Mouse (Mus musculus) forebrain, embryonic 14.5 days (tissue): ENCODE measurements around the gene Gngt2. TPM values are rescaled to one million over a fixed set of nuclear protein-coding genes. Genes with fewer than 3 reads are reported as not detected.

Source experiments
- ATAC-seq: fragments of 200-750 bp; cut with Nextera tagmentation; 2 replicates; pipeline ENCODE4 v1.8.0; 2017; ENCODE audit warnings: mild to moderate bottlenecking, moderate library complexity
- DNase-seq: peaks from one replicate; pipeline ENCODE4 v3.0.0-alpha.2; 2015; ENCODE audit warnings: low spot score
- H3K27ac ChIP-seq: fragments of 300-500 bp; sonication (generic); 2 replicates; pipeline ENCODE4 v1.5.1; 2014; ENCODE audit warnings: low read depth, mild to moderate bottlenecking, control low read depth, low read length, moderate library complexity
- H3K27me3 ChIP-seq: fragments of 300-500 bp; sonication (generic); replicated peaks from 2 replicates; pipeline ENCODE4 v1.6.1; 2014; ENCODE audit warnings: low read length, control low read depth, mixed read lengths; ENCODE audit not compliant: control insufficient read depth, insufficient read depth
- H3K36me3 ChIP-seq: fragments of 300-500 bp; sonication (generic); 2 replicates; pipeline ENCODE4 v1.6.1; 2014; ENCODE audit warnings: low read length, control low read depth; ENCODE audit not compliant: control insufficient read depth, insufficient read depth
- H3K4me1 ChIP-seq: fragments of 300-500 bp; sonication (generic); 2 replicates; pipeline ENCODE4 v1.6.1; 2014; ENCODE audit warnings: antibody characterized with exemption, low read length, control low read depth; ENCODE audit not compliant: control insufficient read depth, insufficient read depth
- H3K4me2 ChIP-seq: fragments of 300-500 bp; sonication (generic); 2 replicates; pipeline ENCODE4 v1.6.1; 2014; ENCODE audit warnings: mild to moderate bottlenecking, control low read depth, low read length
- H3K4me3 ChIP-seq: fragments of 300-500 bp; sonication (generic); 2 replicates; pipeline ENCODE4 v1.5.1; 2014; ENCODE audit warnings: low read depth, low read length, control low read depth
- H3K9ac ChIP-seq: fragments of 300-500 bp; sonication (generic); 2 replicates; pipeline ENCODE4 v1.6.1; 2014; ENCODE audit warnings: mild to moderate bottlenecking, low read length, control low read depth, moderate library complexity
- H3K9me3 ChIP-seq: fragments of 300-500 bp; sonication (generic); replicated peaks from 2 replicates; pipeline ENCODE4 v1.6.1; 2016; ENCODE audit warnings: low read length, control low read depth, mixed read lengths; ENCODE audit not compliant: control insufficient read depth
- WGBS: fragments of 180-500 bp; shearing (Covaris S2); extraction: QIAGEN DNeasy Blood & Tissue Kit; methylation state at CpG from one replicate; pipeline ENCODE4 v1.1.7; 2014; 5-methylcytosine and 5-hydroxymethylcytosine counted together
- polyA plus RNA-seq: library from polyadenylated mRNA; unstranded; fragments of >200 nt; fragmentation: Nextera tagmentation; extraction: Ambion mirVana; gene quantifications from 2 replicates; pipeline ENCODE4 v1.2.1, GENCODE M21; 2014

Gngt2 gene
- polyA plus RNA-seq, 1 experiment from 2014 or later = 2.7 TPM

DNA sequence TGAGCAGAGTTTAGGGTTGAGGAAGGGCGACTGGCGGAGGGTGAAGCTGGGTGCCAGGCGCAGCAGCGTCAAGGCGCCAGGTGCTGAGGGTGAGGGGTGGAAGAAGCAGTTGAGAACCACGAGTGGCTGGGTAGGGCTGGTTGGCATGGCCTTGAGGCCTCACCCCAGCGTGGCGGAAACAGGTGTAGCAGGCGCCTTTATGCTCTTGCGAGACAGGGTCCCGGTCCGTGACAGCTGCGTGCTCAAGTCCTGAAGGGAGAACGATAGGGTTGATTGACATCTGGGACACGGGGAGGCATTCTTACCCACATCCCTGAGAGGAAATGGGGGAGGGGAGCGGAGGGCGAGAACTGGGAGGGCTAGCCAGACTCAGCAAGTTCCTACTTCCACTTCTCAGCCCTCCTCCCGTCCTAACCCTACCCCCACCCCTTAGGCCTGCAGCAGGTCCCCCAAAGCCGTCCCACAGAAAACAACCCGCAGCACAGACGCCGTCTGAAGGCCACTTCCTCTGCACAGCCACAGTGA, 2.8 kb upstream of the Gngt2 start:
- Histone ChIP-seq H3K27ac (no peak overlapping the region), H3K4me2 (no peak overlapping the region), H3K9me3 (no peaks in the 10 kb centered on the region), H3K4me1 (peaks cover 7% of the 10 kb centered on the region), H3K4me3 (no peak overlapping the region), H3K36me3 (no peaks in the 10 kb centered on the region), H3K9ac (no peak overlapping the region), H3K27me3 (peaks cover 68% of the 10 kb centered on the region)
- 4% methylated on average over 22 of the region's 22 CpGs for WGBS
- no peak for ATAC-seq
- DNase-seq = no peak

DNA sequence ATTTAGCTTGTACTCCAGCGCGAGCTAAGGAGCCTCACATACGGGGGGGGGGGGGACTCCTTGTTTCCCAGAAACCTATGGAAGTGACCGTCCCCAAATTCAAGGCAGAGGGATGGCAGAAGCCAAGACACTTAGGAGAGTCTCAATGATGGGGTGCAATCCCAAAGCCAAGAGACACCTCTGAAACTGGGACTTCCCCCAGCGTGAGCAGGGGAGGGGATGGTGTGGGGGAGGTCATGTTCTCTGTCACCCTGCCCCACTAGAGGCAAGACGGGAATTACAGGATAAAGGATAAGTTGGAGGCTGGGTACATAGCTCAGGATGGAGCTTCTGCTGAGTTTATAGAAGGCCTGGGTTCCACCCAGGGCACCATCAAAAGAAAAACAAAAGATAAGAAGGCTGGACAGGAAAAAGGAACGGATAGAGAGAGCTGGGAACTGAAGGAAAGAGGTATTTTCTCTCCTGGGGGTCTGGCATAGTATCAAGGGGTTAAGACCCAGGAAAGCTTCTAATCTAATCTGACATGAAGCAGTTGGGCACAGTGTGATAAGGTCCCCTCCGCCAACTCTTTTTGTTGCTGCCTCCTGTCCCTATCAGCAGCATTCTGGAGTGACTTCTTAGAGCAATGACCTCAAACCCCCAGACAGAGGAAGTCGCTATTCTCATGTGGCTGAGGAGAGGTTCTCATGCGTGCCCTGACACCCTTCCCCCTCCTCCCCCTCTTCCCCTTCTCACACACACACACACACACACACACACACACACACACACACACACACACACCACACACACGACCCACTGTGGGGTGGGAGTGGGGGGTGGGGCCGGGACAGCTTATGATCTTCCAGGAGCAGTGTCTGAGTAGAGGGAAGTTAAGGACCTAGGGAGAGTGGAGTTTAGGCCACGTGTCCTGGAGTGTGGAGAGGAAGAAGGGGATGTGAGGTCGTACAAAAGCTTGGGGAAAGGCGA, 2.0 kb upstream of the Gngt2 start:
- H3K36me3 ChIP-seq = no peaks in the 10 kb centered on the region
- H3K4me2 ChIP-seq = no peak overlapping the region
- H3K9ac ChIP-seq = no peak overlapping the region
- DNase-seq (no peak), ATAC-seq (no peak)
- H3K27me3 ChIP-seq = peaks cover 60% of the 10 kb centered on the region
- no peak overlapping the region for H3K27ac ChIP-seq
- peaks cover 7% of the 10 kb centered on the region for H3K4me1 ChIP-seq
- 20% methylated on average over 15 of the region's 15 CpGs for WGBS
- H3K9me3 ChIP-seq = no peaks in the 10 kb centered on the region
- H3K4me3 ChIP-seq = no peak overlapping the region

DNA sequence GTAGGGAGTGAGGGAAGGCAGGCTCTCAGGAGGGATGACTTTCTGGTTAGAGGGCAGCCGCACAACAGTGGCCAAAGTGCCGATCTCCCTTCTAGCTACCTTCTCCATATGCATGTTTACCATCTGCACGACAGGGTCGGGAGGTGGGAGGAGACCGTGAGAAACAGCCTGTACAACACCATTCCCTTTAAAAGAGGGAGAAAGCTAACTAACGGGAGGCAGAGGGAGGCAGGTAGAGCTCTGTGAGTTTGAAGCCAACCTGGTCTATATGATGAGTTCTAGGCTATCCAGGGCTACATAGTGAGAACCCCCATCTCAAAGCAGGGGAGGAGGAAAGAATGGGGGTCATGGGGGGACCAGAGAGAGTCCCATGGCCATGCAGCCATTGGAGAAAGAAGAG, 1.2 kb upstream of the Gngt2 start:
- Histone ChIP-seq H3K36me3 (no peaks in the 10 kb centered on the region), H3K4me3 (no peak overlapping the region), H3K27ac (no peak overlapping the region), H3K9me3 (no peaks in the 10 kb centered on the region), H3K9ac (no peak overlapping the region), H3K27me3 (peaks cover 52% of the 10 kb centered on the region), H3K4me1 (peaks cover 5% of the 10 kb centered on the region), H3K4me2 (no peak overlapping the region)
- ATAC-seq (no peak), DNase-seq (no peak)
- 53% methylated on average over 6 of the region's 6 CpGs for WGBS

DNA sequence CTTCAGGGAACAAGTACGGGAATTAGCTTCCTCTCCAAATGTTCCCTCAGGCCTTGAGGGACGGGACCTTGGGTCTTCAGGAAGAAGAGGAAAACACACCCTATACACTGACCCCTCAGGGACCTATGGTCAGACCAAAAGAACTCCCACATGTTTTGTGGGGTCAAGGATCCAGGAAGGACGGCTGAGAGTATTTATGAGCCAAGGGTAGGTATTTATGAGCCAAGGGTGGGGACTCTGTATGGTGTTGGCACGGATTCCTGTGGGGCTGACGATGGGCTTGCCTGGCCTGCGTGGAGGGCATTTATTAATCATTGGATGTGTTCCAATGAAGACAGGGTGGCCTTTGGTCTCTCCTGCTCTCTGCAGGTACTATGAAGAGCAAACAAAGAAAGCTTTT, 583 bp upstream of the Gngt2 start:
- DNase-seq (no peak), ATAC-seq (no peak)
- 57% methylated on average over 6 of the region's 6 CpGs for WGBS
- H3K4me2 ChIP-seq = no peak overlapping the region
- no peaks in the 10 kb centered on the region for H3K9me3 ChIP-seq
- H3K27ac ChIP-seq = no peak overlapping the region
- H3K4me1 ChIP-seq = peaks cover 3% of the 10 kb centered on the region
- peaks cover 46% of the 10 kb centered on the region for H3K27me3 ChIP-seq
- no peak overlapping the region for H3K4me3 ChIP-seq
- H3K9ac ChIP-seq = no peak overlapping the region
- no peaks in the 10 kb centered on the region for H3K36me3 ChIP-seq

DNA sequence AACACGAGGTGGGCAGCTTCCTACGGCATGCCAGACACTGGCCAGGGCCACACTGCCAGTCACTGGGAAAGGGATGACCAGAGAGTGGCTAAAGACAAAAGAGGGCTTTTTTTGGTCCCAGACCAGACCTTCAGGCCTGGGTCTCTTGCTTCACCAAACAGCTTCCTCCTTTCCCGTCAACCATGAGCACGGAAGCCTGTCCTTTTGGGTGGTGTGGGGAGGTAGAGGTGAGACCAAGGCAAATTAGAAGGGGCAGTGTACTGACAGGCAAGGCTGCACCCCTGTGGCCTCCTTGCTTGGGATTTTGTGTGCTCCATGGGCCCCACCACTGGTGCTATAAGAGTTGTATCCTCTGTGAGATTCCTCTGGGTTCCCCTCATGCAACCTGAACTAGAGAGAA, 1.6 kb downstream of the Gngt2 start:
- H3K4me3 ChIP-seq = no peak overlapping the region
- no peak overlapping the region for H3K9ac ChIP-seq
- no peak overlapping the region for H3K4me2 ChIP-seq
- 86% methylated on average over 4 of the region's 4 CpGs for WGBS
- H3K9me3 ChIP-seq = no peaks in the 10 kb centered on the region
- H3K27me3 ChIP-seq = peaks cover 29% of the 10 kb centered on the region
- DNase-seq = no peak
- no peak overlapping the region for H3K27ac ChIP-seq
- ATAC-seq = no peak
- H3K36me3 ChIP-seq = no peaks in the 10 kb centered on the region
- H3K4me1 ChIP-seq = peaks cover 3% of the 10 kb centered on the region

DNA sequence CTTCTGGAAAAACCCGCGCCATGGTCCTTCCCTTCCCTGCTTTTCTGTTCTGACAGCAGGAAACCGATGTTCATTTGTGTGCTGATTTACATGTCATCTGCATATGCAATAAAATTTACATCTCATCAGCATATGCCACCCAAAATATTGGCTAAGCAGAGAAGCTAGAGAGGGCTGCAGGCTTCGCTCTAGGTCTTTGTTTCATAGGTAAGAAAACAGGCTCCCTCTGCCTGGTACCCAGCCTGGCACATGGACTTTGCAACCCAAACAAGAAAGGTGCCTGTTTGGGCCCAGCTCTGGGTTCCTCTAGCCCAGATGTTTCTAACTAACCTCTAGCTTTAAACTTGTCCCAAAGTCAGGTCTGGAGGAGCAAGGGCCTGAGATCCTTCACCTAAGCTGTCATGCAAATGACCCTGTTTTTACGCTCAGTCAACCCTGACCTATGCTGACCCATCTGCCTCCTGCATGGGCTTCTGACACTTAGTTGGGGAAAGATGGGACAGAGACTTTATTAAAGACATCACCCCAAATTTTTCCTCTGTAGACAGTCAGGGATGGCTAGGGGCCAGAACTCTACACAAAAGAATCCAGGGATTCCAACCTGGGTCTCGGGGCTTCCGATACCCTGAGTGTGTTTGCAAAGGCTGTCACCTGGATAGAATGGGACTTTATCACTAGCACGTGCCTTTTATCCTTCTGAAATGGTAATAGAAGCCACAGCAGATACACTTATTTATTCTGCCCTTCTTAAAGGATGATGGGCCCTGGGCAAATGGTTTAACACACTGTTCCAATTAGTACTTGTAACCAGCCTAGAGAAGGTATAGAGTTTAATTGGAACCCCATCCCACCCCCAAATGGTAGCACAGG, 2.2 kb downstream of the Gngt2 start:
- DNase-seq (peak; percentile 68), ATAC-seq (no peak)
- Histone ChIP-seq H3K27me3 (peaks cover 27% of the 10 kb centered on the region), H3K9ac (no peak overlapping the region), H3K4me3 (no peak overlapping the region), H3K9me3 (no peaks in the 10 kb centered on the region), H3K36me3 (no peaks in the 10 kb centered on the region), H3K4me1 (peaks cover 3% of the 10 kb centered on the region), H3K27ac (no peak overlapping the region), H3K4me2 (no peak overlapping the region)
- 60% methylated on average over 8 of the region's 8 CpGs for WGBS

DNA sequence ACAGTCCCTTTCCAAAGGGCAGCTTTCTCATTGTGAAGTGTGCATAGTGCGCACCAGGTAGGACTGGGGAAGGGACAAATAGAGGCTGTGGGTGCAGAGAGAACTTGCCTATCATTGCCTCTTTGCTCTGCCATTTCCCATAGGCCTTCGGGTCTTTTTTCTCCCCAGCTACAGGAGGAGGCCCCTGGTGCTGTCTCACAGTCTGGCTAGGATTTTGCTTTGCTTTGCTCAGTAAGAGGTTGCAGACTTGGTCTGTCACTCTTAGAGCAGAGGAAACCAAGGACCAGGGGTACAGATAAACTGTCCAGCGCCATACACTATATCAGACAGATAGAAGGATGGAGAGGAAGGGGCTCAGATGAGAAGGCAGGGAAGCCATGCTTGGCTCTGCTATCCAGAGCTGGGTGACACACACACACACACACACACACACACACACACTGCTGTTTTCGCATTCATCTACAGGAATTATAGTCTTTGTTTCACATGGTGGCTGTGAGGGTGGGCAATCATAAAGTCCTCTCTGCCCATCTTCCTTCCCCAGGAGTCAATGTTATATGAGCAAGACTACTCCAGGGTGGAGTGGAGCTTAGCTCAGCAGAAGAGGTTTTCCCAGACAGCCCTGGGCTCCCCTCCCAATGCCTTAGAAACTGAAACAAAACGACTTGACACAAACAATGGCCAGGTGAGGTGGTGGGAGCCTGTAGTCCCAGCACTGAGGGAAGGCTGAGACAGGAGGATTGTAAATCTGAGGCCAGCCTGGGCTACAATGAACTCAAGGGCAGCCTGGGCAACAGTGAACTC, 3.9 kb downstream of the Gngt2 start:
- DNase-seq (no peak), ATAC-seq (no peak)
- Histone ChIP-seq H3K36me3 (no peaks in the 10 kb centered on the region), H3K4me3 (no peak overlapping the region), H3K9ac (no peak overlapping the region), H3K9me3 (no peaks in the 10 kb centered on the region), H3K27ac (no peak overlapping the region), H3K4me2 (no peak overlapping the region), H3K27me3 (peaks cover 11% of the 10 kb centered on the region; the same call in 1 of the 2 replicates), H3K4me1 (peaks cover 3% of the 10 kb centered on the region)
- 84% methylated on average over 5 of the region's 5 CpGs for WGBS

DNA sequence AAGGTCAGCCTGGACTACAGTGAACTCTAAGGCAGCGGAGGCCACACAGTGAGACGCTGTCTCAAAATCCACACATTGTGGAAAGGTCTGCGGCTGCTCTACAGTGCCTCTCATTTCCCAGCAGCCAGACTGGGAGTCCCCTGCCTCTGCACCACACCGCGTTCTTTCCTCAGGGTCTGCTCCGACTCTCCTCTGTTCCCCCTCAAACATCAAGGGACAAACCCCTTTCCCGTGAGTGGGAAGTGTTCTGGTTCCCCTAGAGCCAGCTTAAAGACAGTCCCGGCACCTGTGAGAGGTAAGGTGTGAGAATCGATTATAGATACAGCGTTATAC, 4.4 kb downstream of the Gngt2 start:
- no peaks in the 10 kb centered on the region for H3K36me3 ChIP-seq
- no peak overlapping the region for H3K9ac ChIP-seq
- peaks cover 3% of the 10 kb centered on the region for H3K4me1 ChIP-seq
- no peak for DNase-seq
- no peak overlapping the region for H3K4me3 ChIP-seq
- H3K27ac ChIP-seq = no peak overlapping the region
- H3K27me3 ChIP-seq = peaks cover 6% of the 10 kb centered on the region; the same call in 1 of the 2 replicates
- H3K4me2 ChIP-seq = no peak overlapping the region
- 64% methylated on average over 10 of the region's 10 CpGs for WGBS
- no peak for ATAC-seq
- no peaks in the 10 kb centered on the region for H3K9me3 ChIP-seq
